Mouse (Mus musculus) mouse embryonic stem cell (cell line): ENCODE results near the gene Lrg1.

Source experiments
- in situ Hi-C, 2 experiments: fragments of 300-500 bp; cut with MboI; formaldehyde crosslinking; loops; 1 replicate in 1 of 2; 3 replicates in 1 of 2; pipeline ENCODE4 v1.14.3; 2019 to 2020; ENCODE audit warnings: low sequenced_read_pairs in 2 of 2, low pct_unique_long_range_greater_than_20kb in 1 of 2, mixed read lengths in 1 of 2; ENCODE audit not compliant: unreplicated experiment in 1 of 2

The Lrg1 gene

GRCm38 (mm10) chr17:56121826-56122225, at the start of gene Lrg1:
Gene Lrg1 (minus strand): TSS chr17:56122001.
- in situ Hi-C loops: no loop called here

GRCm38 (mm10) chr17:56171456-56171855, 49.7 kb upstream of the Lrg1 start:
- in situ Hi-C loops: no loop called here

GRCm38 (mm10) chr17:56170636-56171035, 48.8 kb upstream of the Lrg1 start:
- in situ Hi-C loops: no loop called here

- in situ Hi-C loops: no loop called here
These were observed 48.0 kb upstream of the Lrg1 start for GRCm38 (mm10) chr17:56169830-56170229.

- in situ Hi-C loops: no loop called here
These were observed 43.9 kb upstream of the Lrg1 start for GRCm38 (mm10) chr17:56165671-56166070.

- in situ Hi-C loops: no loop called here
These were observed 42.7 kb upstream of the Lrg1 start for GRCm38 (mm10) chr17:56164510-56164909.

GRCm38 (mm10) chr17:56163523-56164102, 41.8 kb upstream of the Lrg1 start:
- in situ Hi-C loops: no loop called here

- in situ Hi-C loops: no loop called here
These were observed 40.5 kb upstream of the Lrg1 start, which contains the start of gene Tnfaip8l1 for GRCm38 (mm10) chr17:56162231-56162774. Gene Tnfaip8l1 (plus strand): TSS chr17:56162477.

- in situ Hi-C loops: no loop called here
These were observed 37.9 kb upstream of the Lrg1 start for GRCm38 (mm10) chr17:56159729-56160128.

- in situ Hi-C loops: no loop called here
These were observed 31.8 kb upstream of the Lrg1 start for GRCm38 (mm10) chr17:56153643-56154042.

GRCm38 (mm10) chr17:56149897-56150296, 28.1 kb upstream of the Lrg1 start:
- in situ Hi-C loops: no loop called here

GRCm38 (mm10) chr17:56148790-56149618, 27.2 kb upstream of the Lrg1 start:
- in situ Hi-C loops: no loop called here

GRCm38 (mm10) chr17:56148280-56148679, 26.5 kb upstream of the Lrg1 start:
- in situ Hi-C loops: no loop called here

- in situ Hi-C loops: no loop called here
These were observed 25.6 kb upstream of the Lrg1 start for GRCm38 (mm10) chr17:56147420-56147819.

- in situ Hi-C loops: no loop called here
These were observed 24.3 kb upstream of the Lrg1 start for GRCm38 (mm10) chr17:56146131-56146530.

- in situ Hi-C loops: no loop called here
These were observed 22.7 kb upstream of the Lrg1 start for GRCm38 (mm10) chr17:56144546-56144945.

- in situ Hi-C loops: no loop called here
These were observed 20.2 kb upstream of the Lrg1 start for GRCm38 (mm10) chr17:56141702-56142605.

GRCm38 (mm10) chr17:56139858-56140595, 18.2 kb upstream of the Lrg1 start, which contains the start of gene Sema6b:
Gene Sema6b (minus strand): TSS chr17:56140343.
- in situ Hi-C loops: no loop called here
